Mouse (Mus musculus): ENCODE data around the gene Snx14. TPM values are rescaled to one million over a fixed set of nuclear protein-coding genes. Genes with fewer than 3 reads are reported as not detected.
"Not testable (repeated sequence)": the region's sequence is repeated elsewhere in the genome, so short reads cannot be mapped to it uniquely, and the experiment has no call there.

The Snx14 gene
- total and polyA plus RNA-seq, 3 experiments: 11.1 to 83.1 (median 16.9) TPM

GRCm38 (mm10) chr9:88482829-88483396 lies 44.2 kb upstream of the Snx14 start (continued):
- TF ChIP-seq MAFK (IDR thresholded peaks at IDR 0.05; ENCODE audit: borderline replicate concordance, low read depth, low read length): no peak
- TF ChIP-seq ETS1 (IDR thresholded peaks at IDR 0.05; ENCODE audit: low read depth, low read length): peak; percentile 9; the same call in 1 of the 2 replicates
- no peak for TF ChIP-seq MEF2A (IDR thresholded peaks at IDR 0.05; ENCODE audit: extremely low read depth, insufficient replicate concordance, low read depth, low read length, poor library complexity, severe bottlenecking)
- no peak for TF ChIP-seq TAL1 (IDR thresholded peaks at IDR 0.05; ENCODE audit: low read length)
- no peak for TF ChIP-seq JUND (IDR thresholded peaks at IDR 0.05; ENCODE audit: low read depth, low read length)
- TF ChIP-seq ZMIZ1 (IDR thresholded peaks at IDR 0.05; ENCODE audit: low read depth, low read length): no peak
- no peak for TF ChIP-seq POLR2AphosphoS2 (IDR thresholded peaks at IDR 0.05; ENCODE audit: low read length)
- no peak; the same call in 1 of the 2 replicates for TF ChIP-seq TBP (IDR thresholded peaks at IDR 0.05; ENCODE audit: low read depth, low read length)
- TF ChIP-seq SIN3A (IDR thresholded peaks at IDR 0.05; ENCODE audit: low read length): no peak; the same call in 1 of the 2 replicates
- TF ChIP-seq MAZ (IDR thresholded peaks at IDR 0.05; ENCODE audit: low read depth, low read length): no peak; the same call in 1 of the 2 replicates
- TF ChIP-seq ZC3H11A (IDR thresholded peaks at IDR 0.05; ENCODE audit: low read depth, low read length): no peak
- no peak for TF ChIP-seq POLR2AphosphoS5 (IDR thresholded peaks at IDR 0.05; ENCODE audit: borderline replicate concordance, low read depth, low read length)
- 0 out of 2 replicates have a peak, but pooled peaks have one; percentile 37 for TF ChIP-seq MYC (IDR thresholded peaks at IDR 0.05; ENCODE audit: low read depth, low read length)
- peak; percentile 87 for TF ChIP-seq MXI1 (IDR thresholded peaks at IDR 0.05; ENCODE audit: low read depth, low read length)
- TF ChIP-seq GABPA (IDR thresholded peaks at IDR 0.05; ENCODE audit: low read depth, low read length): no peak
- TF ChIP-seq CHD1 (IDR thresholded peaks at IDR 0.05; ENCODE audit: low read depth, low read length): peak; percentile 58; the same call in 1 of the 2 replicates
- TF ChIP-seq EP300 (IDR thresholded peaks at IDR 0.05; ENCODE audit: low read depth in 1 of 2, low read length in 2 of 2): peak in 1 of 2 experiments; percentile 33; a peak in 2 of 4 replicates
- no peak for TF ChIP-seq KAT2A (conservative IDR thresholded peaks at IDR 0.05; ENCODE audit: low read depth, low read length)
- no peak for TF ChIP-seq USF2 (IDR thresholded peaks at IDR 0.05; ENCODE audit: borderline replicate concordance in 1 of 2, insufficient read depth in 1 of 2, low read depth in 1 of 2, low read length in 2 of 2)
- TF ChIP-seq USF1 (IDR thresholded peaks at IDR 0.05; ENCODE audit: low read depth, low read length): peak; percentile 58; the same call in 1 of the 2 replicates

- H3K9me3 ChIP-seq (replicated peaks; ENCODE audit: insufficient read depth, low read length); H3K4me1 ChIP-seq (ENCODE audit: control insufficient read depth in 1 of 2, insufficient read depth in 2 of 2, low read length in 2 of 2); H3K27me3 ChIP-seq (ENCODE audit: control insufficient read depth in 1 of 2, insufficient read depth in 2 of 2, low read length in 2 of 2): not testable (repeated sequence)
- Histone ChIP-seq H3K4me3 (ENCODE audit: control insufficient read depth in 1 of 2, insufficient read depth in 1 of 2, low read depth in 2 of 2, low read length in 2 of 2) (peak within 1 kb of the TSS; percentile 95 to 97), H3K36me3 (ENCODE audit: control insufficient read depth in 1 of 2, insufficient read depth in 2 of 2, low read length in 2 of 2) (peaks cover 16 to 28% of the 10 kb centered on the region in 2 experiments), H3K27ac (ENCODE audit: control insufficient read depth, low read depth, low read length) (peak within 1 kb of the TSS; percentile 96), H3K9ac (ENCODE audit: control insufficient read depth, low read depth, low read length, poor library complexity, severe bottlenecking) (peak within 1 kb of the TSS; percentile 100), H3K79me2 (ENCODE audit: control insufficient read depth, insufficient read depth, low read length, poor library complexity) (peaks cover 38% of the 10 kb centered on the region)
- TF ChIP-seq ZMIZ1 (IDR thresholded peaks at IDR 0.05; ENCODE audit: low read depth, low read length): peak; percentile 79
- TF ChIP-seq MAZ (IDR thresholded peaks at IDR 0.05; ENCODE audit: low read depth, low read length): peak; percentile 83; the same call in 1 of the 2 replicates
- TF ChIP-seq TCF12 (IDR thresholded peaks at IDR 0.05; ENCODE audit: low read depth, low read length): 0 out of 2 replicates have a peak, but pooled peaks have one; percentile 34
- 0 out of 2 replicates have a peak, but pooled peaks have one; percentile 20 for TF ChIP-seq MYC (IDR thresholded peaks at IDR 0.05; ENCODE audit: low read depth, low read length)
- peak; percentile 80 for TF ChIP-seq NELFE (IDR thresholded peaks at IDR 0.05; ENCODE audit: low read depth, low read length)
- peak; percentile 34; the same call in 1 of the 2 replicates for TF ChIP-seq ELF1 (IDR thresholded peaks at IDR 0.05; ENCODE audit: low read depth, low read length)
- TF ChIP-seq POLR2A (IDR thresholded peaks at IDR 0.05; ENCODE audit: control insufficient read depth in 1 of 2, insufficient read depth in 1 of 2, low read depth in 1 of 2, low read length in 2 of 2, poor library complexity in 1 of 2): peak; percentile 80 to 85
- peak; percentile 37; the same call in 1 of the 2 replicates for TF ChIP-seq SIN3A (IDR thresholded peaks at IDR 0.05; ENCODE audit: low read length)
- peak; percentile 62; the same call in 1 of the 2 replicates for TF ChIP-seq HCFC1 (IDR thresholded peaks at IDR 0.05; ENCODE audit: low read depth, low read length)
- TF ChIP-seq POLR2AphosphoS2 (IDR thresholded peaks at IDR 0.05; ENCODE audit: low read length): peak; percentile 90
- DNase-seq (ENCODE audit: low read depth, low spot score): peak; percentile 96
Observed at GRCm38 (mm10) chr9:88482230-88482828, 43.6 kb upstream of the Snx14 start, which contains the start of gene Syncrip. Syncrip (minus strand) TSS chr9:88482574.
